Mouse (Mus musculus): Measurements from ENCODE around the gene Tuba3a. TPM values are rescaled to one million over a fixed set of nuclear protein-coding genes. Genes with fewer than 3 reads are reported as not detected.

Gene Tuba3a
- total RNA-seq, 4 experiments from 2014 or later = not detected

DNA sequence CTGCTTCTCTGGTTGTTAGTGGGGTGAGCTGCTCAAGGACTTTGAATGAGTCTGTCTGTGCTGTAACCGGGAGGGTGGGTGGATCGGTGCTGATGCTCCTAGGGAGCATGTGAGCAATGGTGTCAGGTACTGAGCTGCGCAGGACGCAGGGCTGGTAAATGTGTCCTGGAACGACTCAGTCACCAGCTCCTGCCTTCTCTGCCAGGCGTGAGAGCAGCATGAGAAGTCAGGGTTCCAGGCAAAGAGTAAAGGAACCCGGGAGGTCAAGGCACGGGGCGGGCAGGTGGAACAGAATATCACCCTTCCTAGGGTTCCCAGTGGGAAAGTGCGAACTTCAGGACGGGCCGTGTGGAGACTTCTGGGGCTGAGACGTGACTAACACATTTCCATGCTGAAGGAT lies 19.8 kb downstream of the Tuba3a start:
- no peak for DNase-seq (ENCODE audit: low spot score in 2 of 2)

DNA sequence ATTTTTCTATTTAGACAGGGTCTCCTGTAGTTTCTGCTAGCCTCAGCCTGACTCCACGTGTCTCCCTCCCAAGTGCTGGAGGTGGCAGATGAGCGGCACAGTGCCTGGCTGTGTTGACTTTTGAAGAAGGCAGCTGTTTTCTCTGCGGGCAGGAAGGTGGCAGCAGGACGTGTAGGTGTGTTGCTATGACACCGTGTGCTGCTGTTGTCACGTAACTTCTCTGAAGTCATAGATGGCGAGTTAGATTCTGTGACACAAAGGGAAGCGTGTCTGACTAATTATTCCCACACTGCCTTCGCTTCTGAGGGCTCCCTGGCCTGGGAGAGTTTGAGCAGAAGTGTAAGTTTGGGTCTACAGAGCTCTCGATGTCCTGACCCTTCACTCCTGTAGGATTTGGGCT lies 20.6 kb downstream of the Tuba3a start:
- DNase-seq (ENCODE audit: low spot score in 2 of 2) = no peak

DNA sequence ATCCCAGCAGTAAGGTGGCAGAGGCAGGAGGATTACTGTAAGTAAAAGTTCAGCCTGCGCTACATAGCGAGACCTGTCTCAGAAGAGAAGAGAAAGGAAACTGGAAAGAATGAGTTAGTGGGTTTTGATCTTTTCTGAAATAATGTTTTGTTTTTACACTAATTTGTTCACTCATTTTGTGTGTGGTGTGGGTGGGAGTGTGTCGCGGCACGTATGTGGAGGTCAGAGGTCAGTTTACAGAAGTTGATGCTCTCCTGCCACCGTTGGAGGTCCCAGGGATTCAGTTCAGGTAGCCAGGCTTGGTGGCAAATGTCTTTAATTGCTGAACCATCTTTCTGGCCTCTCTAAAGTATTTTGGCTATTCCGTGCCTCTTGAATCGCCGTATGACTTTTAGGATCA lies 21.6 kb downstream of the Tuba3a start:
- DNase-seq (ENCODE audit: low spot score in 2 of 2) = no peak

DNA sequence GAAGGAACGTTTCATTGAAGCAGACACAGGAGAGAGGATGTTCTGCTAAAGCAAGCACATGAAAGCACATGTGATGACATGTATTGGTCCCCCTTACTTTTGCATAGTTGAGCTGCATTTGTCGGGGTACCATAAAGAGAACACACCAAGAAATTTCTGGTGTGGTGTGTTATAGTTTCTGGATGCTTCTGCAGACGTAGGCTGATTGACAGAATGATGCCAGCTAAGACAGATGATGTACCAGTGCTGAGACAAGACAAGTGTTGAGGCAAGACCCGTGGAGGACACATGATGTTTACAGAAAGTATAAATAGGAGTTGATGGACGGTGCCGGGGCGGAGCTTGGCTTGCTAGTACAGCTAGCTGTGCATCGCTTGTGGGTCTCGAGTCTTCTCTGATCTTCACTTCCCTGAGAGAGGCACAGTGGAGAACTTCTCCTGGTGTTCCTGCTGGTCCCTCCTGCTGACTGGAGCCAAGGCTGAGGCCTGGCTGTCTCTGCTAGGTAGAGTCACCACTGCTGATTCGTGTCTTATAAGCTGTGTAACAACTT lies 25.8 kb downstream of the Tuba3a start:
- DNase-seq (ENCODE audit: low spot score in 2 of 2) = no peak

DNA sequence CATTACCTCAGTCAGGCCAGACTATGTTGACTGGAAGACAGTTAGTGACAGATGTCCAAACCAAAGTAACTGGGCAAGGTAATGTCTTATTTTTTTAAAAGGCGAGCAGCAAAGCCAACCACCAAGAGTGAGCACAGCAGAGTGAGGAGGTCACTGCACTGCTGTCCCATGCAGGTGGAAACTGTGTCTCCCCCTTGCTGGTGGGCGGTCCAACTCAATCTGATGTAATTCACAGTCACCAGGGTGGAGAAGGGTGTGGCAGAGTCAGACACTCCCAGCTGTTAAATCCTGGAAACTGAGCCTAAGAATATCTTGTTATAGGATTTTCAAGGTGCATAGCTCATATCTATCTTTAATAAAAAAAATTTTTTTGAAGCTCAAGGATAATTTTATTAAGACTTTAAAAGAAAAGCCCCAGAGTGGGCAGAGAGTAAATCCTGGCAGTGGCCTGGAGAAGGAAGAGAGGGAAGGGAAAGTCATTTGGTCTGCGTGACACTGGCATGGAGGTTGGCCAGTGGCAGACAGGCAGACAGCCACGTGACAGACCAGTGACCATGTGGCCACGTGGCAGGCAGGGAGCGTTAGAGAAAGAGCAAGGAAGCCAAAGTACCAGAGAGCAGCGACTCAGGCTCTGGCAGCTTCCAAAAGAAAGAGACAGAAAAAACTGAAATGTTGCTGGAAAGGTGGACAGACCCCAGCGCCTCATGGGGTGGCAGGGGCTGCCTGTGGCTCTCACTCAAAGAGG lies 29.4 kb downstream of the Tuba3a start:
- DNase-seq (ENCODE audit: low spot score in 2 of 2) = peak in 1 of 2 experiments; percentile 28

DNA sequence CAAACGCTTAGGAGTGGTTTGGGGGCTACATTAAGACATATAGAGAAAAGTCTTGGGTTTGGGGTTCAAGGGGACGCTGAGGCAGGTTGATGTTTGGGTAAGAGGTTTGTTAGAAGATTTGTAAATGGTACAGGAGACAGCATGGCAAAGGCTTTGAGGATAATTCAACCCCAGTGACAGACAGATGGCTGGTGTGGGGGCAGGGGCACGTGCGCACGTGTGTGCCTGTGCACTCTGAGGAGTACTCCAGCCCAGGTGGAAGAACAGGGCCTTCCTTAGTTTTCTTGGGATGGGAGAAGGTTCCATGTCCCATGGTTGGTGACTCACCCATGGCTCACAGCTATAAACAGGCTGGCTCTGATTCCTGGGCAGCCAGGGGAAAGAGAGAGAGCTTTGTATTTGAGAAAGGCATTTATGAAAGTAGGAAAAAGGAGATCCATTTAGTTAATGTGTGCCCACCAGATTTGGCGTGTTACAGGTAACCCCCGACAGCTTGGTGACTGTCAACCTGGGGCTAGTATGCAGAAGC lies 30.3 kb downstream of the Tuba3a start:
- DNase-seq (ENCODE audit: low spot score in 2 of 2) = no peak

DNA sequence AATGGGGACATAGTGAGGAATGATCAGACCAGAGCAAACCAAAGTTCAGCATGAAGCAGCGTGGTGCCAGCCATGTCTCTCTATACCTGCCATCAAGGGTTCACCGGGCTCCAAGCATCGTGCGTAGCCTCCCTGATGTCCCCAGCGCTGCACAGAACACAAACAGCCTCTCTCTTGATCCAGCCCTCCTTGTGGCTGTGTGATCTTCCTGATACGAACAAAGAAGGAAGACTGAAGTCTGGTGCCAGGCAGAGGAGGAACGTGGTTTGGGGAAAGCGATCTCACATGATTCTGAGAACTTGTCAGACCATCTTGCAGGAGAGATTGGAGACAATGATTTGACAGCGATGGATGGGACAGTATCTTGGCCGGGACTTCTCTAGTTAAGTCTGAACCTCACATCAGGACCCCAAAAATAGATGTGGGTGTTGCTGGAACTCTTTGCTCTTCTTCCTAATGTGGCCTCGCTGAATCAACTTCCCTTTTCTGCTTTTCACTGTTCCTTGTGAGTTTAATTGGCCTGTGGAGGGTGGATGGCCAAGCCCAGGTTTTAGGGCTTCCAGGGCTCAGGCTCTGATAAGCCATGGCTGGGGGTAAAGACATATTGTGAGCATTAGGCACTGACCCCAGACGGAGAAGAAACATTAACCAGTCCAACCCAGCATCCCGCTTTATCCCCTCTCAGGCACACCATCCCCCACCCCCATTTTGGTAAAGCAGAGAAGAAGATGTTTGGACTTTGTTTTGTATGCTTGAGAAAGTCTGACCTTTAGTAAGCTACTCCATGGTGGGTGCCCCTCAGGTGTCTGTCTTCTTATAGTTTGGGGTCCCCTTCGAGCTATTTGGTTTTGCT lies 31.8 kb downstream of the Tuba3a start:
- DNase-seq (ENCODE audit: low spot score in 2 of 2) = no peak

DNA sequence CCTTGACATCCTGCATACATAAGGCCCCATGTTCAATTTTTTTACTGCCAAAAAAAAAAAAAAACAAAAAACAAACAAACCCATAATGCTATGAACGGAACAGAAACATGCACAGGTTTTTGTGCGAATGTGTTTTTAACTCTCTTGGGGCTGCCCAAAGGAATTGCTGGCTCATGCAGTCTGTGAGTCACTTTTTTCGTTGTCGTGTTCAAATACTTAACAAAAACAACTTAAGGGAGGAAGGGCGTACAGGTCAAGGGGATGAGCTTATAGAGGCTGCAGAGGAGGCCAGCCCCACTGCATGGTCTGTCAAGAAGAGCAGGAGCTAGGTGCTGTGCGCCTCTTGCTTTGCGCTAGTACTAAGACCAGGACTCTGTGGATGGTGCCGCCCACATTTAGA lies 33.1 kb downstream of the Tuba3a start:
- DNase-seq (ENCODE audit: low spot score in 2 of 2) = no peak

DNA sequence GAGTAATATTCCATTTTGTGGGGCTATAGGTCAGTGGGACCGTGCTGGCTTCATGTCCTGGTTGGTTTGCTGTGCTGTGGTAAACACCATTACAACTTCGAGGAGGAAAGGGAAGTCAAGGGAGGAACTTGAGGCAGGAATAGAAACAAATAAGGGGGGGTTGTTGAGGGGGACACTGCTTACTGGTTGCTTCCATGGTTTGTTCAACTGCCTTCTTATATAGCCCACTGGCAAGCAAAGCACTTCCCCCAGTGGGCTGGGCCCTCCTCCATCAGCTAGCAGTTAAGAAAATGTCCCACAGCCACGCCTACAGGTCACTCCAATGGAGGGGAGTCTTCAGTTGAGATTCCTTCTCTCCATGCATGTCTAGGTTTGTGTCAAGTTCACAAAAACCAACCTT lies 33.6 kb downstream of the Tuba3a start:
- DNase-seq (ENCODE audit: low spot score in 2 of 2) = no peak

DNA sequence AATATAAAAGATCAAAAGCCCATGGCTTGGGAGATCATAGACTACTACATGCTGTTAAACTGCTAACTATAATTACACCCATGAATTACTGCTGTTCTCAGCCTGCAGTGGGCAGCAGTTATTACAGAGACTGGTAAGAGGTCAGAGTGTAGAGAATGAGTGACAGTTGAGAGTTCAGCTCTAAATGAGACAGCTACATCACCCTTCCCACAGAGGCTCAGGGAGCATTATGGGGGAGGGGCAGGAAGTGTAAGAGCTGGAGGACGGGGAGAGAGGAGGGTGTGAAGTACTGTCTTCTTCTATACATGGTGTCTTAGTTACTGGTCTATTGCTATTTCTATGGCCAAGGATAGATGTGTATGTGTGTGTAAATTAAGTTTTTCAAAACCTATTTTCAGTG lies 41.3 kb downstream of the Tuba3a start:
- no peak for DNase-seq (ENCODE audit: low spot score in 2 of 2)

DNA sequence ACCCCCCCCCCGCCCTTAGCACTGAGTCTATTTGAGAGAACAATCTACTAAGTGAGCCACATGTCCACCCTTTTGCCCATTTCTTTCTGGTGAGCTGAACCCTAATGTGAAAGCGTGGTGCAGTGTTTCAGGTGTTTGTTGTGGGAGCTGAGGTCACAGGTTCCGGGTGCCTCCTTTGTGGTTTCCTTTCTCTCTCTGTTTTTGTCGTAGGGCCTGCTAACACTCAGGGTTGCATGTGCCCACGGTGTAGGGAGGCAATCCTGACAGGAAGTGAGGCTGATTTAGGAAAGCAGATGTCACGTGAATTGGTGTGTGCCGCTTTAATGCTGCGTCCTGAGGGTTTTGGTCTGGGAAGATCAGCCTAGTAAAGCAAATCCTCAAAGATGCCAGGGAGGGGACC lies 44.3 kb downstream of the Tuba3a start:
- no peak for DNase-seq (ENCODE audit: low spot score in 2 of 2)

DNA sequence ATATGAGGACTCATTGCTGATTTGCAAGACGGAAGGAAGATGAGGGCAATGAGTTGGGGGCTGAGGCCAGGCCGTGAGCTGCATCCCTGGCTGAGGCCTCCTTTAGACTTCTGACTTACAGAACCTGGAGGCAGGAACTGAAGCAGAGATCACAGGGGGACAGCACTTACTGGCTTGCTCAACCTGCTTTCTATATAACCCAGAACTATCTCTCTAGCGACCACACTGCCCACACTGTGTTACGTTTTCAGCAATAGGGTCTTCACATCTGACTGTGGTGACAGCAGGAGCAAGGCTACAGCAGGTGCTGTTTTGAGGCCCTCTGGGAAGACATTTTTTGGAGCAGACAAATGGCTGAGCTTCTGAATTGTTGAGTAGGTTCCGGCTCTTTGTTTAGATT lies 45.2 kb downstream of the Tuba3a start:
- no peak for DNase-seq (ENCODE audit: low spot score in 2 of 2)

DNA sequence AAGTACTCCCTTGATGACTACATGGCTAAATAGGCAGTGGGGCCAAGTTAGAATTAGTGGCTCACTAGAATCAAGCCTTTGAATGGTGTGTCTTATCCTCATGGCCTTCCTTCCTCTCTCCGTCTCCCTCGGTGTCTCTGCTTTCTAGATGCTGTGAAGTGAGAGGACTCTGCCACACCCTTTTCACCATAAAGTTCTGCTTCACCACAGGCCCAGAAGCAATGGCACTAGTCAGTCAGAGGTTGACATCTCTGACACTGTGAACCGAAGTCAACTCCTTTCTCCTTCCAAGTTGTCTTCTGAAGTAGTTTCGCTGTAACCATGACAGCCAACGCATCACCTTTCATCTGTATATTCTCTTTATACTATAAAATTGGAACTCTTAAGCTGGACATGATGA lies 46.3 kb downstream of the Tuba3a start:
- no peak for DNase-seq (ENCODE audit: low spot score in 2 of 2)

DNA sequence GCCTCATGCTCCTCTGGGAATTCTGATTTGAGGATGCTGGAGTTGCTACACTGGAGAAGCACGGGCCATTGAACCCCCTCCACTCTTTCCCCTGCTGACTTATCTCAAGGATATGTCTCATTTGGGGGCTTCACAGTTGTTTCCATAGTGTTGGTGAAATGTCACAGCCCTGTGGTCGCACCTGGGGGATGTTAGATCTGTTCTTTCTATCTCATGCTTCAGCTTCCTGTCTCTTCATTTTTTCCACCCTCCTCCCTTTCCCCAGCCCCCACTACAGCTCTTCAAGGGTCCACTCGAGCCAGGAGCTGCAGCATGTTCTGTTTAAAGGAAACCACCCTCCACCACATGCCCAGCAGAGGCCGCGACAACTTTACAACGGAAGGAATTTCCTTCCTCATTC lies 47.4 kb downstream of the Tuba3a start:
- DNase-seq (ENCODE audit: low spot score in 2 of 2) = no peak

DNA sequence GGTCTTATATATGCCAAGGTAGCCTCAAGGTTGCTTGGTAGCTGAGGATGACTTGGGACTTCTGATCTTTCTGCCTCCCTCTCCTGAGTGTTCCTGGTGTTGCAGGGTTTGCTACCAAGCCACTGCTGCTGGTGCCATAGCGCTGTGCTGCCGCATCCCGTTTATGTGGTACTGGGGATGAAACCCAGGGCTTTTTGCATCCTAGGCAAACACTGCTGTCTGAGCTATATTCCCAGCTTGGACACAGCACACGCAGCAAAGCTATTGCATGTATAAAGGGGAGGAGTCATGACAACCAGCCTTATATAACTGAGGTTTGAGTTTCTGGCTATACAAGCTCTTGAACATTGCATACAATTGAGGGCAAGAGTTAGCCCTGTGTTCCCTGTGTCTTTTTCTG lies 48.4 kb downstream of the Tuba3a start:
- DNase-seq (ENCODE audit: low spot score in 2 of 2) = no peak

DNA sequence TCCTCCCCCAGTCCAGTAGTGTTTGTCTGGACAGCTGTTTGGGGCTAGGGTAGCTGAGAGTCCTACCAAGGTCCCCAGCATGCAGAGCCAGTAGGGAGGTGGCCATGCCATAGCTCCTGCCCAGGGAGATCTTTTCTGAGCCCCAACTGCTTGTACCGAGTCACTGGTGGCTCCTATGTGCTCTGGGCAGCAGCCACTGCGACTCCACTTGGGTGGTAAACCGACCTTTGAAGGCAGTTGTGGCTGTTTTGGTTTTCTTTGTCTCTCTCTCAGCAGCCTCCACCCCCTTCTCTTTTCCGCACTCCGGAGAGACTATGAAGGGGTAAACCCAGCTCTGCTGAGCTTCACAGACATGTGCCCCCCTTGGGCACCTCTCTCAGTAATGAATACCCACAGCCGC lies 49.1 kb downstream of the Tuba3a start, which contains the start of gene Cd27:
Gene Cd27, minus strand, starts transcription at position 229 of the 400 bp plus-strand sequence.
- no peak for DNase-seq (ENCODE audit: low spot score in 2 of 2)

DNA sequence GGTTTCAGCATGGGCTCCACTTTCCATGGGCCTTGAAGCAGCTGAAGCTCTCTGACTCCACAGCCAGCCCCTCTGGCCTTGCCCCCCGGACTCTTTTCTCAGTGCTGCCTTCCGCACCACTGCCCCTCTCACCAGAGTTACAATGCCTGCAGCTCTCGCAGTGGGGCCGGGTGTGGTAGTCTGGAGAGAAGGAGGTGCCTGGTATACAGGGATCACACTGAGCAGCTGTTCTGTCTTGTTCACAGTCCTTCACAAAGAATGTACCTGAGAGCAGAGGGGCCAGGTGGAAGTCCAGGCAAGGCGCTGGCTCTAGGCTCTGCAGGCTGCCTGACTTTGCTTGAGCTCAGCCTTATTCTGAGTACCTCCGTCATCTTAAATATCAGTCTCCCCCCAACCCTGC lies 49.5 kb downstream of the Tuba3a start:
- DNase-seq (ENCODE audit: low spot score in 2 of 2) = no peak

DNA sequence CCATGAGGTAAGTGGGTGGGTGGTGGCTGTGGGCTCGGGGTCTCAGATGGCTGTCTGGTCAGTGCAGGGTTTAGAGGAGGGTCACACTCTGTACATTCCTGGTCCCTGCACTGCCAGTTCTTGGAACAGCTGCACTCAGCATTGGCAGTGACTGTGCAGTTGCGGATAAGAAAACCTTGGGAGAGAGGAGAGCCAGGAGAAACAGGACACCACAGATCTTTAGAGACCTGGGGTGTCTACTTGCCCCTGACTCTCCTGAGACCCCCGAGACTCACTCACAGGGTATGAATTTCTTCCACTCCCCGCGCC lies 51.4 kb downstream of the Tuba3a start:
- no peak for DNase-seq (ENCODE audit: low spot score in 2 of 2)

DNA sequence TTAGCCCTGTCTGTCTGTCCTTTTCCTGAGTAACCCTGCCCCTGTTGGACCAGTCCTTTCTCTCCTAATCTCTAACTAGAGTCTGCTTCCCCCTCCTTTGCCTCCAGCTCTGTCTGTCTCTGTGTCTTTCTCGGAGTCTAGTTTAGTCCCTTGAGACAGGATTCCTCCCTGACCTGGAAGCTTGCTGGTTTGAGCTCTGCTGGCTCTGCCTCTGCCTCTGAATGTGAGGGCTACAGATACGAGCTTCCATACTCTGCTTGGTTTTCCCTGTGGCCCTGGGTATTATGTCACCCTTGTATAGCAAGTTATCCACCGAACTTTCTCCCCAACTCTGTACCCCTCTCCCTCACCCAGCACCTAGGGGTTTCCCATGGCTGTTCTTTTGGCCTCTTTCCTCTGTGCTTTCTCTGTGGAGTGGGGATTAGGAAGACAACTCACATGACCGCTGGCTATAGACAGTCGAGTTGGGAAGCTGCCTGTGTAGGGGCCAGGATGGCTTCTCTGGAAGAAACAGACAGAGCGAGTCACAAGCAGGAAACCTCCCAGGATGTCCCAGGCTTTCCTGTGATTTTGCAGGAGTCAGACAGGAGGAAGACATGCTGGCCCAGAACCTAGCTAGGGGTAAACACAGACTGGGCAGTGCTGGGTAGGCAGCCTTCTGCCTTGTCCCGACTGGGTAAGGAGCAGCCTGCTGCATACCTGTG lies 51.9 kb downstream of the Tuba3a start:
- no peak for DNase-seq (ENCODE audit: low spot score in 2 of 2)

DNA sequence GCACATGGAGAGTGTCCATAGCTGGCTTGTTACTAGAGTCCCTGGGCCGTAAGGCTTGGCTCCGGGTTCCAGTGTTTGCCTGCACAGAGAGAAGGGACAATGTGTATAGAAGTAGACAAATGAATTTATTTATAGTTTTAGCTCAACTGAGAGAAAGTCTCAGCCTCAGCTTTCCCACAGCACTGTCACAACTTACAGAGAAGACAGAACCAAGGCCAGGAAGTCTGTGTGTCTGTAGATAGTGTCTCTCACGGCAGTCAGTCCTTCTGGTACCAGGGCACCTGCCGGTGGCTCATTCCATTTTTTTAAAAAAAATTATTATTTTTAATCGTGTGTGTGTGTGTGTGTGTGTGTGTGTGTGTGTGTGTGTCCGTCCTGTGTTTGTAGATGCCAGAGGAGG lies 53.3 kb downstream of the Tuba3a start:
- DNase-seq (ENCODE audit: low spot score in 2 of 2) = no peak

DNA sequence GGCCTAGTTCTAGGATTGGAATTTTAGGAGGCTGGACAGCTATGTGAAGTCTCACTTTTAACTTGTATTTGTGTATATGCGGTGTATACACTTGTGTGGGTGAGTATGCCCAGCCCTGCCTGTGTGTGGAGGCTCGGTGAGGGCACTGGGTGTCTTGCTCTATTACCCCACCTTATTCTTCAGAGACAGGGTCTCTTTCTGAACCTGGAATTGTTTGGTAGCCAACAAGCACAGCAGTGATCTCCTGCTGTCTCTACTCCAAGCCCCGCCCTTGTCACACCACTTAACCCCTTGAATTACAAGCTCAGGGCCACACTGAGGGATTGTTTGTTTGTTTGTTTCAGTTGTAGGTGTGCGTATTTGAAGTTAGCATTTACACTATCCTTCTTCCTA lies 53.8 kb downstream of the Tuba3a start:
- no peak for DNase-seq (ENCODE audit: low spot score in 2 of 2)

All from gastrocnemius, adult 8-10 months (tissue).